Mouse (Mus musculus) kidney, postnatal 14 days (tissue): ENCODE measurements around the gene Tmem91.

Experiments
- DNase-seq: peaks from one replicate; pipeline ENCODE4 v3.0.0; 2022; ENCODE audit warnings: mixed read lengths

The Tmem91 gene

DNA sequence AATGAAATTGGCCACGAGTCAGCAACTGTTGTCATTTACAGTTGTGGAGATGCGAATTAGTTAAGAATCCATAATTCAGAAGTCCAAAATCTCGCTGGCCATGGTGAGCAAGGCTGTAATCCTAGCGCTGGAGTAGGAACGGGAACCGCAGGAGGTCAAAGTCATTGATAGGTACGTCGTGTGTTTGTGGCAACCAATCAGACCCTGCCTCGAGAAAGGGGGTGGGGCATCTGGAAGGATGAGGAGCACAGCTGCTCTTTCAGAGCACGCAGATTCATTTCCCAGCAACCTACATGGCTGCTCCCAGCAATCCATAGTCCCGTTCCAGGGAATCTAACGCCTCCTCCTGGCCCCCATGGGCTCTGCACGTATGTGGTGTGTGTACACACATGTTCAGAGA, 24.9 kb upstream of the Tmem91 start:
- no peak for DNase-seq

- DNase-seq: no peak
These were observed 19.1 kb upstream of the Tmem91 start for GRCm38 (mm10) chr7:25694104-25694503.

DNA sequence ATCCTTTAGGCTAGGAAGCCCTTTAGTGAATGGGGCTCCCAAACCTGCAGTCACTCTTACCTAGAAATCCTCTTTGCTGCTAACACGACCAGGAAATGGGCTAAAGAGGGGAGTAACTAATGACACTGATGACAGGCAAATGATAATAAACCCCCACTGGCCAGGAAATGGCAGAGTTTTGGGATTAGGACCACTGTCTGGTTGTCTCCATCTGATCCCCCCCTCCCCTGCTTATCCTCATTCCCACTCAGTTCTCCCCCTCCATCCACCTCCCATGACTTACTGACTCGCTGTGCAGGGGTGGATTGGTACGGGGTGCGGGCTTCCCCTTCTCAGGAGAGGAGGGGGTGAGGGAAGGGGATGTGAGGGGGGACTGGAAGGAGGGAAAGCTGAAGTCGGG, 15.1 kb upstream of the Tmem91 start:
- no peak for DNase-seq

DNA sequence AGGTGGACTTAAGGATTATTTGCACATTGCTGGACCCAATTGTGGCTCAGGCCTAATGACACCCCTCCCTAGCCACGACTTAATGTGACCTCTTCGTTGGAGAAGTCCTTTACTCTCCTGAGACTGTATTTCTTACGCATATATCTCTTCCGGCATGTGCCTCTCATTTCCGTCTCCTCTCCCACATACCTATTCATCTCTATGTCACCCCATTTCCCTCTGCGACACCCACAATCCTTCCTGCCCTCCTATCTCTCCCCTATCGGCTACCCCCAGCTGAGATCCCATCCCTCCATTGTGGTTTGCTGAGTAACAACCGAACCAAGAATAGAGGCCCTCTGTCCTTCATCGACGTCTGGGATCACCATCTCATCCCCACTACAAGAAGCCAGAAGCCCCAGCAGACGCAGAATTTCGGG, 14.6 kb upstream of the Tmem91 start:
- no peak for DNase-seq

GRCm38 (mm10) chr7:25688810-25689586, 14.0 kb upstream of the Tmem91 start:
- DNase-seq: peak; percentile 86

DNA sequence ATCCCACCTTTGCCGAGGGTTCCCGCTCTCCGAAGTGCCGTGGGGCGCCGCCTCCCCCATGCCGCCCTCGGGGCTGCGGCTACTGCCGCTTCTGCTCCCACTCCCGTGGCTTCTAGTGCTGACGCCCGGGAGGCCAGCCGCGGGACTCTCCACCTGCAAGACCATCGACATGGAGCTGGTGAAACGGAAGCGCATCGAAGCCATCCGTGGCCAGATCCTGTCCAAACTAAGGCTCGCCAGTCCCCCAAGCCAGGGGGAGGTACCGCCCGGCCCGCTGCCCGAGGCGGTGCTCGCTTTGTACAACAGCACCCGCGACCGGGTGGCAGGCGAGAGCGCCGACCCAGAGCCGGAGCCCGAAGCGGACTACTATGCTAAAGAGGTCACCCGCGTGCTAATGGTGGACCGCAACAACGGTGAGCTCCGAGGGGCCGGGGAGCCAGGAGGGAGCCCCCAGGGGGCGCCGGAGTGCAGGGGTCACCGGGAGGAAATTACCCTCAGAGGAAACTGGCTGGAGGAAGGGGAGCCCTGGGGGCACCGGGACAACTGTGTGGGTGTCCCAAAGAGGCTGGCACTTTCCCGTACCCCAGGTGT, 12.9 kb upstream of the Tmem91 start:
- DNase-seq: peak; percentile 69

DNA sequence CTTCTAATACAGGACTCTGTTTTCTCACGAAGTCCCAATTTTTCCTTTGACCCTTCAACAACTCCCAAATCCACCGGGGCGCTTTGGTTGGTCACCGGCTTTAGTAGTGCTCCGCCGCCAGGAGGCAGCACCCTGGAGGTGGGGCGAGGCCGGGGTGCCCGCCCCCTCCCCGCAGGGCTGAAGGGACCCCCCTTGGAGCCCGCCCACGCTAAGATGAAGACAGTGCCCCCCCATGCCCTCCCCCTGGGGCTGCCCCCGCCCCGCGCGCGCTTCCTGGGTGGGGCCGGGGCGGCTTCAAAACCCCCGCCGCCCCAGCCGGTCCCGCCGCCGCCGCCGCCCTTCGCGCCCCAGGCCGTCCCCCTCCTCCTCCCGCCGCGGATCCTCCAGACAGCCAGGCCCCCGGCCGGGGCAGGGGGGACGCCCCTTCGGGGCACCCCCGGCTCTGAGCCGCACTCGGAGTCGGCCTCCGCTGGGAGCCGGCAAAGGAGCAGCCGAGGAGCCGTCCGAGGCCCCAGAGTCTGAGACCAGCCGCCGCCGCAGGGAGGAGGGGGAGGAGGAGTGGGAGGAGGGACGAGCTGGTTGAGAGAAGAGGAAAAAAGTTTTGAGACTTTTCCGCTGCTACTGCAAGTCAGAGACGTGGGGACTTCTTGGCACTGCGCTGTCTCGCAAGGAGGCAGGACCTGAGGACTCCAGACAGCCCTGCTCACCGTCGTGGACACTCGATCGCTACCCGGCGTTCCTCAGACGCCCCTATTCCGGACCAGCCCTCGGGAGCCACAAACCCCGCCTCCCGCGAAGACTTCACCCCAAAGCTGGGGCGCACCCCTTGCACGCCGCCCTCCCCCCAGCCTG, 11.9 kb upstream of the Tmem91 start, which contains the start of gene Tgfb1:
Gene Tgfb1 (plus strand): TSS at position 323 of the 852 bp plus-strand sequence.
- DNase-seq: peak; percentile 87

- DNase-seq: no peak
These were observed 11.0 kb upstream of the Tmem91 start for GRCm38 (mm10) chr7:25685926-25686470.

GRCm38 (mm10) chr7:25684659-25685058, 9.7 kb upstream of the Tmem91 start:
- DNase-seq: no peak

DNA sequence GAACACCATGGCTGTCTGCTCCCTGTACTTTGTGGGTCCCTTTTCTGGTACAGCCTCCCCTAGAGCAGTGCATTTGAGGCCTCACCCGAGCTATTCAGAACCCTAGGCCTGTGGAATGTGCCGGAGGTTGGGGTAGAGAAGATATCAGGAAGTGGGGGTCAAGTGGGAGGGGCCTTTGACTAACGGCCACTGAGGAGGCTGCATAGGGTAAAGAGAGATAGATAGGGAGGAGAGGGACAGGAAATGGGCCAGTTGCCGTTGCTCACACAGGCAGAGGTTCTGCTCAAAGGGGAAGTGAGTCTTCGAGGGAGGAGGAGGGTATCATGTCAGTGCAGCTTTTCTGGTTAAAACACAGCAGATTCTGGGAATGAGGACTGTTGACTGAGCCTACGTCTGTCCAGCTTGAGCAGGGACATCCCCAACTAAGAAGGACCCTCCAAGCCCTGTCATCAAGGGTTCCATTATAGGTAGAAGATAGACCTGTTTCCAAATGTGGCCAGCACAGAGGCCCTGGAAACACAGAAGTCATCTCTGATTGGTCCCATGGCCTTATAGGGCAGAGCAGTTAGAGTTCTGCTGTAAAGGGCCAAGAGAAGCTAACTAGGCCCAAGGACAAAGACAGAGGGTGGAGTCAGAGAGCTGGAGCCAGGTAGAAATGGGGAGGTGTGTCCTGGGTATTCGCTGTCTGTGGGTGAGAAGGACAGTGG, 8.7 kb upstream of the Tmem91 start:
- peak; percentile 54 for DNase-seq

GRCm38 (mm10) chr7:25681341-25682231, 6.6 kb upstream of the Tmem91 start:
- DNase-seq: no peak

- peak; percentile 97 for DNase-seq
These were observed 5.7 kb upstream of the Tmem91 start, which contains the start of gene B9d2 for GRCm38 (mm10) chr7:25680514-25681258. TSS of gene B9d2 (plus strand) at chr7:25680780.

GRCm38 (mm10) chr7:25679971-25680370, 5.0 kb upstream of the Tmem91 start:
- DNase-seq: no peak

GRCm38 (mm10) chr7:25677013-25677412, 2.0 kb upstream of the Tmem91 start:
- no peak for DNase-seq

DNA sequence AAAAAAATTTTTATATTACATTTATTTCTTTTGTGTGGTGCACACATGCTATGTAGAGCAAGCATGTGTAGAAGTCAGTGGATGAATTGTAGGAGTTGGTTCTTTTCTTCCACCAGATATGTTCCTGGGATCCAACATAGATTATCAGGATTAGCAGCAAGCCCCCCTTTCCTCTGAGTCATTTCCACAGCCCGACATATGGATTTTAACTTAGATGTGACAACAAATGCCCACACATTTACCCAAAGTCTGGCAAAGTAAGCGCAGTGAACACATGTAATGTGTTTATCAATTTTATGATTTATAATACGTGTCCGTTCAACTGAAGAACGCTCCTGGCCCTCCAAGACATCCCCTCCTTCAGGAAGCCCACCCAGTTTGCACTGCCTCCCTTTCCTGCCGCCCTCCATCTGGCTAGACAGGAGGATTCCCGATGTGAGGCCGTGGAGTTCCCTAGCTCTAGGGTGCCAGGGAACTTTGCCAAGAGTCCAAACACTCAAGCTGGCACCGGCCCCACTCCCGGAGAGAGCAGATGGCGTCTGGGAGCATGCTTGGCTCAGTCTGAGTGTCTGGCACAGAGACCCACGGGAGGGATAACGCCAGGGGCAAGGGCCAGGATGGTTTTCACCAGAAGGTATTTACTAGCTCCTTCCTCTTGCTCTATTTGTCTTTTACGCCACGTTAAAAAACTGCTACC, 1.3 kb upstream of the Tmem91 start:
- DNase-seq: peak; percentile 88

DNA sequence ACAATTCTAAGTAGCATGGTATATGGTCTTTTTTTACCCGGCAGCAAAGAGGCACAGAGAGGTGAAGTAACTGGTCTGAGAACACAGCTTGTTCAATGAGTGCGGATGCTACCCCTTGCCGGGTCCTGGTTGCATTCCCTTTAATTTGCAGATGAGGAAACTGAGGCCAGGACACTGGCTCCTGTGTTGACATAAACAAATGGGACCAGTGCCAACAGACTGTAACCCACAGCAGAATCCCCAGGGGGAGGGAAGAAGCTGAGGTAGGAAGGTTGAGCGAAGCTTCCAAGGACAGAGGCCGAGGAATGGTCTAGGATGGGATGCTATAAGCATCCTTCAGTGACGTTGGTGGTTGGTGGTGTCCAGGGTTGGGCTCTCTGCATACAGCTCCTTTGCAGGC, 439 bp upstream of the Tmem91 start:
- no peak for DNase-seq

GRCm38 (mm10) chr7:25674297-25674696, 669 bp downstream of the Tmem91 start:
- DNase-seq: no peak

DNA sequence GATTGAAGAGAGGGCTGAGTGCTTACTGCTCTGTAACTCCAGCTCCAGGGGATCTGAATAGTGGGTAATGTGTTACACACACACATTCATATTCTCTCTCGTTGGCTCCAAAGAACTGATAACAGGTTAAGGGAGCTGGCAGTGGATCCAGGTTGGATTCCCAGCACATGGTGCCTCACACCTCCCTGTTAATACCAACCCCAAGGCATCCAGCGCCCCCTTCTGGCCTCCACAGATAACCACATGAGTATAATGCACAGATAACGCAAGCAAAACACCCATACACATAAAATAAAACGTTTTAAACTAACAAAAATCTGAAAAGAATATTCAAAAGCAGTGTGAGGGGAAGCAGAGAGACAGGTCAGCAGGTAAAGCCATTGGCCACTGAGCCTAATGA, 2.5 kb downstream of the Tmem91 start:
- DNase-seq: no peak

DNA sequence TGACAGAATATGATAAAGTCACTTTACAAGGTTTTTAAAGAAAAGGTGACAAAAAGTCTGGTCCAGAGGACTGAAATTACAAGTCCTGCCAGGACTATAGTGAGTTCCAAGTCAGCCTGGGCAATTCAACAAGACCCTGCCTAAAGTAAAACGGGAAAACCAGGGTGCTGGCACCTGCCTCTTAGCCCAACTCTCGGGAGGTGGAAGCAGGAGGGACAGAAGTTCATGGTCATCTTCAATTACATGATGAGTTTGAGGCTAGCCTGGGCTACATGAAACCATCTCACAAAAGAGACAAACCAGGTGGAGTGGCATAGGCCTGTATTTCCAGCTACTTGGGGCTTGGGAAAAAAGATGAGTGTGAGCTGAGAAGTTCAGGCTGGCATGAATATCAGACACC, 3.3 kb downstream of the Tmem91 start:
- DNase-seq: no peak

- DNase-seq: no peak
These were observed 4.9 kb downstream of the Tmem91 start for GRCm38 (mm10) chr7:25670096-25670495.
